Mouse (Mus musculus) forelimb bud, embryonic 11.5 days (tissue): Measurements from ENCODE around the gene Mgst2.

Experiments used
- DNase-seq: peaks from one replicate; pipeline ENCODE4 v3.0.0-alpha.2; 2012; ENCODE audit warnings: low read depth, low spot score

Mgst2 gene

DNA sequence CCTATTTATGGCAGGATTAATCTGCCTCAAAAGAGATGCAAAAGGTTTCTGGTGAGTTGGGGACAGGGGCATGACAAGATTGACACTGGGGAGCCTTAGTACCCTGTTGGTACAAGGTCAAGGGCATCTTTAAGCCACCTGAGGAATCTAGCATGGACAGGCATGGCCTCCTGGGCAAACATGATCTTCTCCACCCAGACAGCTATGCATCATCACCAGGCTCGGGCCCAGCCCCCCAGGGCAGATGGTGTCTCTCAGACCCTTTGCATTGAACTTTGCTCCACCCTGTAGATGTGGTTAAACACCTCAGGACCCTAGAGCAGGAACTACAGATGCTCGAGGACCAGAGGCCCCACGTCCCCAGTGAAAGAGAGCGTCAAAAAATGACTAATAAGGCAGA, at the start of gene Mgst2:
TSS of gene Mgst2 (plus strand) at position 301 of the 400 bp plus-strand sequence.
- no peak for DNase-seq

DNA sequence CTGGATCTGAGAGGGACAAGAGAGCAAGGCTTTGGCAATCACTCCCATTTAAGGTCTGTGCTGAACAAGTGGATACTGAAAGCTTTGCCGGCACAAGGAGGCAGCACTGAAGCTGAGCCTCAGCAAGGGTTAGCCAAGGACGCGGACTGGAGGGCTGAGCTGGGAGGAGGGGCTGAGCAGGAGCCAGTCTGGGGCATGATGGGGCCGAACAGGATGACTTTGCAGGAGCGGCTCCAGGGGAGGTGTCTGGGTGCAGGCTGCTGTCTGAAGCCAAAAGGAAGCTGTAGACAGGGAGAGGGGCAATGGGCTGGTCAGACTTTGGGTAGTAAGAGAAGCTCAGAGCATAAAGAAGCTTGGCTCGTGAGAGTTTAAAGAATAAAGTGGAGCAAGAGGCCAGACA, 48.2 kb upstream of the Mgst2 start:
- DNase-seq, result peak; percentile 36

DNA sequence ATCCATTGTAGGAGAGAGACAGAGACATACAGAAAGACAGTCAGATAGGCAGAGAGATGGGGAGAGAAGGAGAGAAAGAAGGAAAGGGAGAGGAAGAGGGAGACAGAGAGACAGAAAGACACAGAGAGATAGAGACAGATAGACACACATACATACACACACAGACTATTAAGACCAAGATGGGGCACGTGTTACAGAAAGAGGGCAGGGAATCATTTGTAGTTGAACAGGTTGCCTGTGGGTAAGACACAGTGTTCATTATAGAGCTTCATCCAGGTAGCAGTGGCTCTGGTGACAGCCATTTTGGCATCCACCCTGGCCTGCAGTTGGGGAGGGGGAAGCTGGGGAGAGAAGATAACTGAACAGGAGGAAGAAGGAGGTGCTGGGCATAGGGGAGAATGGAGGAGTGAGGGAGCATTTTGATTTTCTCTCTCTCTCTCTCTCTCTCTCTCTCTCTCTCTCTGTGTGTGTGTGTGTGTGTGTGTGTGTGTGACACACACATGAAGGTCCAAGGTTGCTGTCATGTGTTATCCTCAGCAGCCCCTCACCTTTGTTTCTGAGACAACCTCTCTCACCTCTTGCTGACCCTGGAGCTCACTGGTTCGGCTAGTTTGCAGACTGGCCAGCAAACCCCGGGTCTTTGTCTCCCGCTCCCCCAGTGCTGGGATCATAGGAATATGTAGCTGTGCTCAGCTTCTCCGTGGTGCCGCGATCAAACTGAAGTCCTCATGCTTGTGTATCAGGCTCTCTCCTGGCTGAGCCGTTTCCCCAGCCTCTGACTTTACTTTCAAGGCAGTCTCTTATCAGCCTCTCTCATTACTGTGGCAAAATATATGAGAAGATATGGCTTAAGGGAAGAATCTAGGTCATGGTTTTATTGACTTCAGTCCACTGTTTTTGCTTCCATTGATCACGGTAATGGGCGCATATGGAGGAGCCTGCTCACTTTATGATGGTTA, 47.5 kb upstream of the Mgst2 start:
- DNase-seq, result no peak

DNA sequence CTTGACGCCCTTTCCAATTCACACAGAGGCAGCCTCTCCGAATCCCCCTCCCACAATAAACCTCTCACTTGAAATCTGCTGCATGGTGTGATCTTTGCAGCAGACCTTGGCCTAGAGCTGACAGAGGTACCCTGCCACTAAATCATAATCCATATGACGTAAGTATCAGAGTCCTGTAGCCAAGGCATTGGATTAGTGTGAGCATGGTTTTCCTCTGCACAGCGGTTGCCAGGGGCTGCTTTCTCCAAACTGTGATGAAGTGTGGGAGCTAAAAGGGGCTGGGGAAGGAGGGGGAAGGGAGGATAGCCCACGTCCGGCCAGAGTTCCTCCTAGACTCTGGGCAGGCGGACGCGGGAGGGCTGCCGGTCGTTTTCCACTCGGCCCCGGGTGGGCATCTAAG, 45.9 kb upstream of the Mgst2 start:
- DNase-seq, result no peak

DNA sequence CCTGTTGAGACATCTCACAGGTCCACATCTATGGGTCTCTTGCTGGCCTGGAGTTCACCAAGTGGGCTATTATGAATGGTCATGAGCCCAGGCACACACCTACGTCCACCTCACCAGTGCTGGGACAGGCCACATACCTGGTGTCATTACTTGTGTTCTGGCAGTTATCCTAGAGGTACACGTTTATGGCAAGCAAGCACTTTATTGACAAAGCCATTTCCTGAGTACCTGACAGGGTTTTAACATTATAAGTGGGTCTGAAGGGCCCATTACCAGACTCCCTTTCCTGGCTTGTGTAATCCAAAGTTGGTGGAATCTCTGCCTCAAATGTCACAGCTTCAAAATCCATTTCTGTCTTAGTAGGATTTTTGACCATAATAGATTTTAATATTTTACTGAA, 36.2 kb upstream of the Mgst2 start:
- DNase-seq, result no peak

DNA sequence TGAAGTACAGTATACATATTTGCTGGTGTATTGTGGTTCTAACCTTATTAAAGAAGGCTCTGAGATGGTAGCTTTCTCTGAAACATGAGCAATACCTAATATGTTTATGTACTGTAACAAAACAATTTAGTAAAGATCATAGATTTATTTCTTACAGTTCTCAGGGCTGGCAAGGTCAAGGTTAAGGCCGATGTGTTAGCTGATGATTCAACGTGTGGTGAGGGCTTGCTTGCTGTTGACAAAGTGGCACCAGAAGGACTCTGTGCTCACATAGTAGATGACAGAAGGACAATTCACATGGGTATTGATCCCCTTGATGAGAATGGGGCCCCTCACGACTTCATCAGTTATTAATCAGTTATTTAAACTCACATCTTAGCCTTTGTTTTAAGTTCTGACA, 32.4 kb upstream of the Mgst2 start:
- no peak for DNase-seq

DNA sequence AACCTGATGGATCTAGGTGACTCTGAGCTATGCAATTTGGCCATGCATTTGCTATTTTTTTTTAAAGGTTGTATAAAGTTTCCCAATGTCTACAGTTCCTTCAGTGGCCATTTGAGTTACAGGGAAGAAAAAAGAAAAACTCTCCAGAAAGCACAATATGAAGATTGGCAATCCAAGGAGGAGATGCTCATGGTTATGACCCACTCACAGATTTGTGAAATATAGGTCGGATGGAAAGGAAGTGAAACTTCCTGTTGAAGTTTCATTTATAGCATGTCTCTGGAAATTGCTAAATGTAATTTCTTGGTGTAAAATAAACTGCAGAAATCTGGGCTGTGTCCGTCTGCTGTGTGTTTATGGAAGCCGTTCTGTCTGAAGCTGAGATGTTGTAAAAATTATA, 31.2 kb upstream of the Mgst2 start:
- peak; percentile 17 for DNase-seq

DNA sequence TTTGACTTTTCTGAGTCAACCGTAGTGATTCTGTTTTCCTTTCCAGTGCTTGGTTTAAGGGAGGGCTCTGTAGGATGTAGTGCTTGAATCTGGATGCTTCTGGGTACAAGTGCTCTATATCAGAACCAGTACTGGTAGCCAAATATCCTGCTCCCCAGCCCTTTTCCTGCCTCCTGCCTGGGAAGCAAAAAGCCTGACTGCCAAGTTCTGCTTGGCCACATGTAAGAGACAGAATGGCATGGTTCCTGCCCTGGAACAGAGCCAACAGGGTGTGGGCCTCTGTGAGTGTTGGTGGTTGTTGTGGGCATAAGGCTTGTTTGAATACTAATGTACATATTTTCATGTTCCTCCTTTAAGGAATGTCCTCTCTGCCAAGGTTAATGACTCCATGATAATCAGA, 29.4 kb upstream of the Mgst2 start:
- no peak for DNase-seq

DNA sequence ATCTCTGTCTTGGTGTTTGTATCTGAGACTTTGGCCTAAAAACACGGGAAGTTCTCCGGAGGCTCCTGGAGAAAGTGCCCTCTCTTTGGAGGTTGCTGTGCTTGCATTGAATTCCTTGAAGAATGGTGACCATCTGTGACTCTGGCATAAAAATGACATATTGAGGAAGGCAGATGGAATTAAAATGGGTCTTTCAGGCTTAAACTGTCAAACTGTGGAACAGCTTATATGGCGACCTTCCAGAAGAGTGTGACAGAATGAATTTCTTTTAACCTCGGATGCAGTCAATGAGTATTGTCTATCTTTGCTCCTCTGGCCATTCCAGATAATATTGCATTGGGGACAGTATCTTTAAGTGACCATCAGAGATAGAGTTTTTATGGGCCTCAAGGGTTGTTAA, 28.2 kb upstream of the Mgst2 start:
- no peak for DNase-seq

DNA sequence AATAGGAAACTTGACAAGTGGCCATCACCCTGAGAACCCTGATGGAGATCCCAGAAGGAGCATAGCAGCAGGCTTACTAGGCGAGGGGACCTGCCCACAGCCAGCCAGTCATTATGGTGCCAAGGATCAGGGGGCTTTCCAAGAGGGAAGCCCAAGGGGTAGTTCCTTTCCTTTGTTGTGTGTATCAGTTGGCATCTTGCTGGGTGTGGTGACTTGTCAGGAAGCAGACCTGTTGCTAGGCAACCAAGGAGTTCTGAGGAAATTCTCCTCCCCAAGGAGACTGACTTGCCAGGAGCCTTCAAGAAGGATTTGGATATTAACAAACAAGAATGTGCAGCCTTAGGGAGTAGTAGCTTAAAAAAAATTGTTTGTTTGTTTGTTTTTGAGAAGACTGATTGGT, 25.7 kb upstream of the Mgst2 start:
- DNase-seq, result peak; percentile 8

DNA sequence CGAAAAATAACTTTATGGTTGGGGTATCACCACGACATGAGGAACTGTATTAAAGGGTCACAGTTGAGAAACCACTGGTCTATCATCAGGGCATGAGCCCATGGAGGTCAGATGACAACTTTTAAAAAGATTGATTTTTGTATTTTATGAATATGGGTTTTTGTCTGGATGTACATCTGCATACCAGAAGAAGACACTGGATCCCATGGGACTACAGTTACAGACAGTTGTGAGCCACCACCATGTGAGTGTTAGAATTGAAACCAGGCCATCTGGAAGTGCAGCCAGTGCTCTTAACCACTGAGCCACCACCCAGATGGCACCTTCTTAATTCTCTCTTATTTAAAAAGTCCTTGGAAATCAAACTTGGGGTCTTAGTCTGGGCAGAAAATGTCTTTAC, 24.2 kb upstream of the Mgst2 start:
- DNase-seq, result no peak

DNA sequence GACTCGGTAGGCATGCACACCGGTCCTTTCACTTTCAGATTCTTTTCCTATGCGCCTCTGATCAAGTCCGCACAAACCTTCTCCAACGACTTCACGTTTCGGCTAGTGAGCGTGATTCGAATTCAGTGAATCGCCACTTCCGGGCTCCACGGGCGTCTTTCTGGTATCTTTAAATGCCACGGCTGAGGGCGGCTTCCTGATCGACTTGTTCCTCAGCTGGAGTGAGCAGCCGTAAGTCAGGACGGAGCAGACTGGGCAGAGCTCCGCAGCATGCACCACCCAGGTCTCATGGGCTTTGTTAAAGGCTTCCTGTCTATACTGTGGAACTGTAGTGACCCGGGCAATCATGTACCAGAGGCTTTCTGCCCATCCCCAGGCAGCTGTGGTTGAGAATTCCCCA, 23.5 kb upstream of the Mgst2 start:
- DNase-seq, result no peak

DNA sequence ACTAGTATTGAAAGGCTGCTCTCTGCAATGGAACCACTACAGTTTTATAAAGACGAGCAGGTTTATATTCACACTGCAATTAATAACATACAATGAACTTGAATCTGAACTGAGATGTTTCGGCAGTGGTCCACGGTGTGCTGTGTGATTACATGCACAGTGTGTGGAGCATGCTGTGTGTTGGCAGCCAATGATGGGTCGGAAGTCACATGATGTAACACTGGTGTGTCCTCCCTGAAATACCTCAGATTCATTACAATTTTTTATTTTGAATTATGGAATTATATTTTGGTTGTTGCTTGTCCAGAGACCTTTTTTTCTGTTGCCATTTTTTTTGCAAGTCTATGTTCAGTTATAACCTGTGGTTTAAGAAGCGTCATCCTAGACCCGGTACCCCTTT, 22.8 kb upstream of the Mgst2 start:
- no peak for DNase-seq

DNA sequence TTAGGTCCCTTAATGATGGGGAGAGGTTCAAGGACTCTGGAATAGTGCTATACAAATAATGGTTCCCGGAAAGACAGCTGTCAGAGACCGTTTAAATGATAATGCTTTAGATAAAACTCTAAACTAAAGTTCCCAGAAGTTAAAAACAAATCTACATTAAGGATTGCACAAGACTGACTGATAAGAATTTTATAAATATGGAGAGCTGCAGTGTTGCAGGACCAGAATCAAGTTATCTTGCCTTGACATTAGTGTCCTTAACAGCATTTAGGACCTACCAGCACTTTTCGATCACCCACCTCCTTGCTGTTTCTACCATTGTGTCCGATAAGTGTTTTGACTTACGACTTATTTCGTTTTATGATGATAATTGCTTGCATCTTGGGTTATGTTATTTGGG, 21.9 kb upstream of the Mgst2 start:
- DNase-seq, result no peak

DNA sequence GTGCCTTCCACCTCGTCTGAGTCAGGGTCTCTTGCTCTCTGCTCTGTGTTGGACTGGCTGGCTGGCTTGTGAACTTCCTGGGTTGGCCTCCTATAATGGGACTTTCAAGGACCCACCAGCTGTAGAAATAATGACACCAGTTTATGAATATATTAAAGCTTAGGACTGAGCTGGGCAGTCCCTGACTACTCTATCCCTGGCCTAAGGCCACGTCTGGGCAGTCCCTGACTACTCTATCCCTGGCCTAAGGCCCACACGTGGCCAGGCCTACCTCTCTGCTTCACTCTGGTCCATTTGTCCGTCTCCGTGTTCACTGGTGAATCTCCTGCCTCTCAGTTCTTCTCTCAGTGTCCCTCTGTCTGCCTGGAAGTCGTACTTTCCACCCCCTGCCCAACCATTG, 14.7 kb upstream of the Mgst2 start:
- DNase-seq, result no peak

DNA sequence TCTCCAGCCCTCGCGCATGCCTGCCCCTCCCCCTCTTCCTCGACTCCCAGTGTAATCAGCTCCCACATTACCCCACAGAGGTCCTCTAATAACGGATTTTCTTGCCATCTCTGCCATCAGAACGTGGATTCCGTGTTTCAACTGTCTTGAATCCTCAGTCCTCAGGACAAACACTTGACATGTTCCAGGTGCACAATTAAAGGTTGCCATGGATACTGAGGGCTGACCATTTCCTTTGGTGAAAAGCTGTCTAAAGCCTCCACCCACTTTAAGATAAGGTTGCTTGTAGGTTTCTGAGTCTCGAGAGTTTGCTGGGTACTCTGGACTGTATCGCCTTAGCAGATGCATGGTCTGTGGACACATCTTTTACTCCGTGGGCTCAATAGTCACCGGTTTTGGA, 13.9 kb upstream of the Mgst2 start:
- no peak for DNase-seq

DNA sequence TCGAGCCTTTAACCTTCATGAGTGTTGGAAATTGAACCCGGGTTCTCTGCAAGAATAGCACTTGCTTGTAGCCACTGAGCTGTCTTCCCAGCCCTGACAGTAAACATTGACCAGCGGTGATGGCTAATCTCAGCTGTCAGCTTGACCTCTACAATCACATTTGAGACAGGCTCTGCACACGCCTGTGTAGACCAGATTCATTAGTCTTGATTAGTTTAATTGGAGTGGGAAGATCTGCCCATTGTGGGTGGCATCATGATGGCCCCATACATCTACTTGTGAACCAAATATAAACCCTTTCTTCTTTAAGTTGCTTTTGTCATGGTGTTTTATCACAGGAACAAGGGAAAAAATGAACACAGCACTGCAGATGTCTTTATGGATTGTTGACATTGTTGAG, 12.8 kb upstream of the Mgst2 start:
- no peak for DNase-seq

DNA sequence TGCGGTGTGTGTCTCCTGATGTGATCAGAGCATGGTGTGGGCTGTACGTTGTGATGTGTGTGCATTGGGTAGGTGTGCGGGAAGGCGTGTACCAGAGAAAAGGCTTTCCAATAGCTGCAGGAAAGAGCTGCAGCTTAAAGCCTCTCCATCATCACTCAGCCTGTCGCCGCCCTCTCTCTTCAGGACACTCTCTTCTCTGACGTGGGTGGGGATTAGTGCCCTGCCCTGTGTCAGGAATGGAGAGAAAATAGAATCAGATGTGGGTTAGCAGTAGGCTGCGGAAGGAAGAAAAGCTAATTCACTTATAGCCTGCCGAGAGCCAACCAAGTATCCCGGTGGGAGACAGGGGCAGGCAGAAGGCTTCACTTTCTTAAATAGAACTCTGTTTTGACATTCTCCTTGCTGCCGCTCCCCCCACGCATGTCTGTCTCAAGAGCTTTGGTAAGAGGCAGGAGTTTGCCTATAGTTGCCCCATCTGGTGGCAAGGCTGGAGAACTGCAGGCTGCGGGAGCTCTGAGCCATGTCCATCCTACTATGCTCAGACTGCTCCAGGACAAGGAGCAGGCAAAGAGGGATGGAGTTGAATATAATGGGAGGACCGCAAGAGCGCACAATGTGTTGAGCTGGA, 12.0 kb upstream of the Mgst2 start:
- DNase-seq, result peak; percentile 84

DNA sequence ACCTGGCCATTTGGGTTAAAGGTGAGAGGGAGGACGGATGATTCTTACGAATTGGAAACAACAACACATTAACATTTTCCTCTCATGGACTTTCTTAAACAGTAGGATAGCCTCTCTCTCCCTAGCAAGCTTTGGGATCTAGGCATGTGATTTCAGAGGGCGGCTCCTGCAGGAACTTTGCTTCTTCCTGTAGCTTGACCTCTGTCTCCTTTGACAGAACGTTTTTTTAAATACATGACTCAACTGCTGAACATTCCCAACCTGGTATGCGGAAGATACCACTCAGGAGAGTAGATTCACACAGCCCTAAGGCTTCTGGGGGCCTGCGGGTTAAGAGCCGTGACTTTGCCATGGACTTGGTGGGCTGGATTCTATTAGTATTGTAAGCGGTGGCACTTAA, 10.7 kb upstream of the Mgst2 start:
- DNase-seq, result no peak

DNA sequence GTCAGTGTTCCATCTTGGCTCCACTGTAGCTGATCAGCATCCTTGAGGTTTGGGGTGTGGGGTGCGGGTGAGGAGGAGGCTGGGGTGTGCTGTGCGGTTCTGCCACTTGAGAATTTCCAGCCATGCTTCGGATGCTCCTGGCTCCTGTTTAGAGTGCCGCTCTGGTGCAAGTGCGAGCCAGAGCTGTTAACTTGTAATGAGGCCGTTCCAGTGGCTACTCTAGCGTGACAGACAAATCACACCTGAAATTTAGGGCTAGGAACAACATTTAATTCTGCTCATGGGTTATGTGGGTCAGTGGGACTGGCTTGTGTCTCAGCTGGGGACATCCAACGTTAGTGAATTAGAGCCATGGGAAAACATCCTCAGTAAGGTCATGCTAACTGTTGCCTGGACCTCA, 10.2 kb upstream of the Mgst2 start:
- DNase-seq, result no peak

DNA sequence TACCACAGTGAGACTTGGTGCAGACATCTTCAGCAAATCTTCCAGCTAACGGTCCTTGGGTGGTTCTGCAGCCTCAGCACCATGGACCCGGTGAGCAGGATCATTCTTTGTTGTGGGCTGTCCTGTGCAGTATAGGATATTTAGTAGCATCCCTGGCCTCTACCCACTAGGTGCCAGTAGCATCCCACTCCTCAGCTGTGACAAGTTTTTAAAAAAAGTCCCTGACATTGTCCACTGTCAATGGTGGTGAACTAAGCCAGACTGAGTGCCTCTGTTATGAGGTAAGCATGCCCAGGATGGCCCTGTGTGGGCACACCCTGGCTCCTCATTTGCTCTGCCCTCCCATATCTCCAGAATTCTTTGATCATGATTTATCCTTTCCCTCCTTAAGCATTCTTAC, 9.0 kb upstream of the Mgst2 start:
- no peak for DNase-seq

DNA sequence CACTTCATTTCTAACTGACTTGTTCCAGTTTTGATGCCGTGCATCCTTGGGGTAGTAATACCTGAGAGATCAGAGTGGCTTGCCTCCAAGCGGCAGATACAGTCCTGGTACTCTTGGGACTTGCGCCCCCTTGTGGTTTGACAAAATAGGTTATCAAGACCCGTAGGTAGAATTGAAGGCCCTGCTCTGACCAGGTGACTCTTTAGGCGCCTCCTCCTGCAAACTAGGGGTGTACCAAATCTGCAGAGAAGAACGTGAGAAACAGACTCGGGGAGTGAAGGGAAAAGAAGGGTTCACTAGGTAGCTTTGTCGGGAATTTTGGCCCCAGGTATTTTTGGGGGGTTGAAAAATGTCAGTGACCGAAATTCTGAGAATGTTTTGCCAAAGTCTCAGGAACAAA, 7.9 kb upstream of the Mgst2 start:
- DNase-seq, result peak; percentile 91

DNA sequence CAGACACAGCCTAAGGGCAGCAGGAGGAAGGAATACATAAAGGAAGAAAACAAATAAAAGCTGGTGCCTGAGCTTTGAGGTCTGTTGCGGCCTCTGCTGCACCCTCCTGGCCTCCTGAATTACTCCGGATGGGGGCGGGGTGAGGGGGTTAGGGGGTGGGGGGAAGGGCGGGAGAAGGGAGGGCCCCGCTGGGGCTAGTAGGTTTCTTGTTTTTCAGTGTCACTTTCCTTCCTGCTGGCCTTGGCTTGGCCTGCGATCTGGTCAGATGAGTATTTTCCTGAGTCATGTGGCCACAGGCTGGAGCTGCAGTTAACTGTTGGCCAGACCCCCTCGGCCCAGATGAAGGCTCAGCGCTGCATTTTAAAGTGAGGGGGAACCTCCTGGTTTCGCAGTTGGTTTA, 7.5 kb upstream of the Mgst2 start:
- DNase-seq, result peak; percentile 70
